Mouse (Mus musculus) monocyte, adult 2 months (primary cell): ENCODE results near the gene Fyn.

Experiments
- DNase-seq, 2 experiments: peaks; one replicate each; pipeline ENCODE4 v3.0.0; 2022; ENCODE audit warnings: low spot score in 2 of 2, low read depth in 1 of 2

Gene Fyn

DNA sequence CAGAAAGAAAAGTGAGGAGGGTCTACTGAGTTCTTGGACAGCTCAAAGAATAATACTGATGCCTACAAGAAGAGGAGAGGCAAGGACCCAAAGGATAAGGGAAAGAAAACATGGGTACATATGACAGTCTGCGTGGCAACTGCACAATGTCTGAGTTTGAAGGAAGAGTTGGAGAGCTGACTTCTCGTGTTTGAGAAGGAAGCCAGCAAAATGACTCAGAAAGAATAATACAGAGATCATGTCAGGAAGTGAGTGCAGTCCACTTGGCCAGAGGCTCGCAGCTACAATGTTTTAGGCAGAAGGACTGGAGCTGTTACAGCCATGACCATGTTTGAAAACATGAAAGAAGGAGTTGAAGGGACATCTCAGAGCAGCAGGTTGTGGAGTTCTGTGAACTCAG lies 190.7 kb downstream of the Fyn start:
- no peak for DNase-seq

- DNase-seq = no peak
Measured at GRCm38 (mm10) chr10:39562383-39562782, 193.7 kb downstream of the Fyn start.

- DNase-seq = no peak
Measured at GRCm38 (mm10) chr10:39563552-39564223, 195.0 kb downstream of the Fyn start.

DNA sequence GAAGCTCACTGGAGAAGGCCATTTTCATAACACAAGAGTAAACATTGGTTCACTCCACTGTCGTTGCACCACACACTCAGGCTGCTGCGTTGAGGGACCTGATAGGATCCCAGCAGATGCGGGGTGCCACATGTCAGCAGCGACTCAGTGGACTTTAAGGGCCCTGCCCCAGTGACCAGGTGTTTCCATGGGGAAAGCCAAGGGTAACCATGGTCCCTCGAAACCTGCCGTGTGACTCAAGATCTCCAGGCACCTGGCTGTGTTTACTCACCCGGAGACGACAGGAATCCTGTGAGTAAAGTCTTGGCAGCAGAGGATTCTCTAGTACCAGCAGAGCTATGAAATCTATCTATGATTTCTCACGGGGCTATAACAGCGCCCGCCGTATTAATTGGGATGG lies 198.2 kb downstream of the Fyn start:
- no peak for DNase-seq

- DNase-seq = no peak
Measured at GRCm38 (mm10) chr10:39568991-39569390, 200.3 kb downstream of the Fyn start.

- no peak for DNase-seq
Measured at GRCm38 (mm10) chr10:39571011-39571410, 202.4 kb downstream of the Fyn start.

GRCm38 (mm10) chr10:39572050-39572671 lies 203.5 kb downstream of the Fyn start:
- DNase-seq = no peak

- no peak for DNase-seq
Measured at GRCm38 (mm10) chr10:39572672-39573051, 204.0 kb downstream of the Fyn start.

DNA sequence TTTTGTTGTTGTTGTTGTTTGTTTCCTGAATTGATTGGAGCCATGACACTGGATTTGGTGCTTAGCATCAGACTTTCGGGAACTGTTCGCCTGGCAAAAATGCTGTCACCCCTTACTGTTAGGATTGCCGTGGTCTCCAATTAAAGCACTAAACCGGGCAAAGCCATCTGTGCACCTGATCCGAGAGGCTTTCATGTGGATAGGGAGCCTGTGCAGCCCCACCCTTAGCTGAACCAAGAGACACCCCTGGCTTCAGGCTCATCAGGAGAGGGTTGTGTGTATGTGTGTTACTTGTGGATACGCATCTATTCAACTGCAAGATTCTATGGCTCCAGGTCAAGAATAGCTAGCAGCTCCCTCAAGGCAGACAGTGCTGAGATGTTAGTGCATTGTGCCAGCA lies 207.8 kb downstream of the Fyn start:
- DNase-seq = no peak

GRCm38 (mm10) chr10:39580477-39580876 lies 211.8 kb downstream of the Fyn start:
- no peak for DNase-seq

DNA sequence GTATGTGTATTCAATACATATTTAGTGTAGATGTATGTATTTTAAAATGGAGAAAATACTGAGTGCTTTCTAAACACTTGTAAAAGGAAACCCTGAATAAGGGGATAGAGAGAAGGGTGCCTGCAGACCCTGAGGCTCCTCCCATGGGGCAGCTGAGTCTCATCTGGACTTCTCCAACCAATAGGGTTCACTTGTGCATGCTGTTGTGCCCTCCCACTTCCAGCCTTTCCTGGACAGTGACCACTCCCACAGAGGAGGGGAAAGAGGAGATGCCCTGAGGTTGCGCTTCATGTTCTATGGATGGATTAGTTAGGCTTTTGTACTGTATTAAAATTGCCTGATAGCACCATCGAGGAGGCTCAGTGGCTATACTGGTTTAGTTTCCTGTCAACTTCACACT lies 213.7 kb downstream of the Fyn start:
- no peak for DNase-seq

GRCm38 (mm10) chr10:39583718-39584117 lies 215.1 kb downstream of the Fyn start:
- DNase-seq = no peak

GRCm38 (mm10) chr10:39587290-39587925 lies 218.8 kb downstream of the Fyn start:
- no peak for DNase-seq

- no peak for DNase-seq
Measured at GRCm38 (mm10) chr10:39587973-39588746, 219.5 kb downstream of the Fyn start.

DNA sequence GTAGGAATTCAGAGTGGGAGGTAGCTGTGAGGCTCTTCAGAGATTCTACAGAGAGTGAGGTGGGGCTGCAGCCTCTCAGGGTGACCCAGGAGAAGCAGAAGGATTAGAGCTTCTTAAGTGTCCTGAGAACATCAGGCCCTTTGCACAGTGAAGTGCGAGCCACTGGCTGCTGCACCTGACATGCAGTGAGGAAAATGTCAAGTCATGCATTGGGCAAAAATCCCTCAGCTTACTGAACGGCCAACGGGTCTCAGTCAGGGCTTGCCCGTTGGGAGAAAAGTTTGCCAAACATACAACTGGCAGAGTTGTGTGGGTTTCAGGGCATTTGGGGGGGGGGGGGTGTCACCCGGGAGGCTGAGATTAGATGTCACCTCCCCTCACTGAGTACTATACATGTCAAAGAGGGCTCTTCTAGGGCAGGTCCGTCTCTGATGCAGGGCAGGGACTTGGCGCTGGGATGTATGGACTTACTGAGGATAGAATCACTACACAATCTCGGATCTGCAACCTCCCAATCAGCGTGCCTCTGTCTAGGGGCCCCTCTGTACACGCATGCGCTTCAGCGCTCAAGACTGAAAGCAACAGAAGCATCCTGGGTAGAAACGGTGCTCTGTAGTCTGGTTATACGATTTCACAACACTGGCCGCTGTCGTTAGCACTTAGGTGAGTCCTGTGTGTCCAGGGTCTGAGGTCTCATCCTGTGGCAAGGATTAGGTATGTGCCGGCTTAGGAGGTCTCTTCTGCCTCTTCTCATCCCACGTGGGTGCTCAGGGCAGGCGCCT lies 221.3 kb downstream of the Fyn start:
- no peak for DNase-seq

DNA sequence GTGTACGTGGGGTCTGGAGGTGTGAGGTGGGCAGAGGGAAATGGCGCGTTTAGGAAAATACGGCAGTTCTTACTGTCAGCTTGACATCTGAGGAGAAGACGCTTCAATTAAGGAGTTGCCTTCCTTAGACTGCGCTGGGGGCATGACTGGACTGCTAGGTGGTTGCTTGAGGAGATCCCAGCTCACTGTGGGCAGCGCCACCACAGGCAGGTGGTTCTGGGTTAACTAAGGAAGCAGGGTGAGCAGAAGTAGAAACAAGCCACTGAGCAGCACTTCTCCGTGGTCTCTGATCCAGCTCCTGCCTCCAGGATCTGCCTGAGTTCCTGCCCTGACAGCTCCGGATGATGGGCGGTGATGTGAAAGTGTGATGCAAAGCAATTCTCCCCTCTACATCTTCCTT lies 222.0 kb downstream of the Fyn start:
- no peak for DNase-seq

- DNase-seq = no peak
Measured at GRCm38 (mm10) chr10:39592501-39592900, 223.8 kb downstream of the Fyn start.

DNA sequence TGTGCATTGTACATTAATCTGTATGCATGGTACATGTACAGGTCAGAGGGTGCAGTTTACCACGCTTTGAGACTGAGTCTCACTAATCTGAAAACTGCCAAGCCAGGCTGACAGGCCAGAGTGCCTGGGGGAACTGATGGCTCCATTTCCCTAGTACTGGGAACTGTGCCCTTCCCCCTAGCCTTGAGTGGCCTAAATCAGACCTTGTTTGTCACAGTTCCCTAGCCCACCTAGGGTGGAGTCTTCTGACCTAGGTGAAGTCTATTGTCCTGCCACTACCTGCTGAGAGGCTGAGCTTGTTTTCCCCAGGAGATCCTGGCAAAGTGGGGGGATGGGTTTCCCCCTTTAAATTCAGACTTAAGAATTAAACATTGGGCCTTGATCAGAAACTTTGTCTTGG lies 226.1 kb downstream of the Fyn start:
- no peak for DNase-seq

DNA sequence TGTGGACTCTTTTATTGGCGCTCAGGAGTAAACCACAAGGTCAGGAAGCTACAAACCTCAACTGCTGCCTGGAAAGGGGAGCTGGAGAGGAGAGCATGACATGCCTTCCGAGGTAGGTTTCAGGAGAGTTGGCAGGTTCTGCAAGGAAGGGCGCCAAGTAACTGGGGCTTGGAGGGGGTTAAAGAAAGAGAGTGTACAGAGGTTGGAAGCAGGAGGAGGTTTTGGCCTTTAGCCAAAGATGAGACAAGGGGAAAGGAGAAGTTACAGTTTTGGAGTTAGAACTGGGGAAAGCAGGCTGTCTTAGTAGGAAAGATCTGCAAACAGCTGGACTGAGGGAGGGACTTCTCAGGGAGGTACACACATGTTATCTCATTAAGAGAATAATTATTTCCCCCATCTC lies 227.2 kb downstream of the Fyn start:
- DNase-seq = no peak

- DNase-seq = no peak
Measured at GRCm38 (mm10) chr10:39597116-39597791, 228.6 kb downstream of the Fyn start.

DNA sequence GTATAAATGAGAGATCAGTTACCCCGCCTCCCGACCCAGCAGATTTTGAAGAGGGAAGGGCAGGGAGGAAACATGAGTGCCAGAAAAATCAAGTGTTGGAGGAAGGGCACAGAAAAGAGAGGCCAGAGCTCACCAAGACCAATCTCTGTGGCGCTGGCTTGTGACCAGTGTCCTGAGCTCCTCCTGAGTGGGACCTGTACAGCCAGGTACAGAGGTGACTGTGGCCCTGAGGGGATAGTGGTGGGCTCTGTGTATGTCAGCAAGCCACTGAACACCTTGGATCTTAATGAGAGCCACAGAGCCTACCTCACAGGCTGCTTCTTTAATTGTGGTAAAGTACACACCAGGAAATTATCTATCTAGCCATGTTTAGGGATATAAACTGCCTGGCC lies 229.1 kb downstream of the Fyn start:
- no peak for DNase-seq
